Mouse (Mus musculus) ES-Bruce4 (cell line): ENCODE measurements at regions not wholly inside any gene's neighbourhood (a gene's known extent, or its start where the extent isn't known, plus 50 kb on each side); places are given as distances from the start of the nearest gene placed in this dataset.

ENCODE experiments used
- CTCF ChIP-seq: IDR thresholded peaks from one replicate; pipeline ENCODE4 v1.8.1; 2011; ENCODE audit warnings: low read depth, low read length
- EP300 ChIP-seq: IDR thresholded peaks from 2 replicates; pipeline ENCODE4 v1.6.1; 2011; ENCODE audit warnings: low read depth, low read length; ENCODE audit not compliant: insufficient read depth
- POLR2A ChIP-seq: IDR thresholded peaks from one replicate; pipeline ENCODE4 v1.8.1; 2011; ENCODE audit warnings: low read length; ENCODE audit not compliant: insufficient read depth

GRCm38 (mm10) chr12:112274756-112275155 is 128.7 kb downstream of the Kif26a start:
- TF ChIP-seq CTCF (no peak), POLR2A (no peak), EP300 (no peak)
